Comparison of ENCODE assay signal across 8 mouse cellular contexts in genomic region chr8:94837662-94838574, GRCm38 (mm10). TPM values are rescaled to one million over a fixed set of nuclear protein-coding genes. Genes with fewer than 3 reads are reported as not detected.
A peak's percentile ranks its signal among the peaks of the same experiment; 100 is the strongest.
DNase-seq lines count a peak whose midpoint lies in the region; ATAC-seq lines count a peak whose summit lies in the region.

TSS of gene Coq9 (plus strand) at chr8:94838321.
TSS of gene Ciapin1 (minus strand) at chr8:94838358.

- peak within 1 kb of the TSS; percentile 86 for H3K27ac ChIP-seq in hindbrain, embryonic 11.5 days (ENCODE audit: low read depth, low read length)

- no peaks in the 10 kb centered on the region for H3K36me3 ChIP-seq in hindbrain, embryonic 11.5 days (ENCODE audit: control insufficient read depth, insufficient read depth, low read length)

- WGBS in hindbrain, embryonic 11.5 days, result under 1% methylated on average over 82 of the region's 82 CpGs

- ATAC-seq in hindbrain, embryonic 11.5 days (ENCODE audit: low FRiP score), result peak; percentile 98

- H3K9ac ChIP-seq in hindbrain, embryonic 11.5 days (ENCODE audit: low read depth, low read length), result peak within 1 kb of the TSS; percentile 91

- no peaks in the 10 kb centered on the region for H3K4me1 ChIP-seq in hindbrain, embryonic 11.5 days (replicated peaks; ENCODE audit: control insufficient read depth, insufficient read depth, low read length)

- peak within 1 kb of the TSS; percentile 90 for H3K4me3 ChIP-seq in hindbrain, embryonic 11.5 days (ENCODE audit: low read depth, low read length)

- peak; percentile 99 for DNase-seq in MN1 (ENCODE audit: low spot score)
- peak; percentile 94 for DNase-seq in cerebellum, adult 9-10 months
- DNase-seq in frontal cortex, adult 2 months (ENCODE audit: extremely low spot score in 1 of 2, low spot score in 1 of 2), result peak; percentile 90 to 94
- peak; percentile 97 for DNase-seq in hindbrain, embryonic 11.5 days (ENCODE audit: low spot score)
- DNase-seq in layer of hippocampus, postnatal 10 days (ENCODE audit: low spot score in 2 of 2), result peak; percentile 92 to 95
- peak; percentile 96 for DNase-seq in lung, postnatal 10 days
- DNase-seq in ovary, postnatal 36 days (ENCODE audit: low spot score), result peak; percentile 94
- peak; percentile 96 for DNase-seq in thymus, postnatal 25 days

- H3K27me3 ChIP-seq in hindbrain, embryonic 11.5 days (ENCODE audit: control insufficient read depth, insufficient read depth, low read length), result no peaks in the 10 kb centered on the region

- H3K9me3 ChIP-seq in hindbrain, embryonic 11.5 days (ENCODE audit: control insufficient read depth, low read length), result no peaks in the 10 kb centered on the region

- H3K4me2 ChIP-seq in hindbrain, embryonic 11.5 days (replicated peaks; ENCODE audit: low read depth, low read length), result peak within 1 kb of the TSS; percentile 81

RNA-seq across cellular contexts. Expression of gene Coq9, which starts in this region (rescaled TPM):
- polyA plus RNA-seq in frontal cortex, adult 2 months (2012; rRNA removed), result 94.0 and 109 TPM in 2 replicates
- 52.3 and 55.0 TPM in 2 replicates for polyA plus RNA-seq in hindbrain, embryonic 11.5 days (2014; fragmentation: Nextera tagmentation; extraction: Ambion mirVana)
- 10 to 100 TPM; 66.3 to 76.9 TPM for total RNA-seq in layer of hippocampus, postnatal 10 days (2021)

RNA-seq across cellular contexts. Expression of gene Ciapin1, which starts in this region (rescaled TPM):
- polyA plus RNA-seq in frontal cortex, adult 2 months (2012; rRNA removed), result 40.5 and 44.8 TPM in 2 replicates
- 124 and 145 TPM in 2 replicates for polyA plus RNA-seq in hindbrain, embryonic 11.5 days (2014; fragmentation: Nextera tagmentation; extraction: Ambion mirVana)
- 10 to 100 TPM; 73.4 to 95.8 TPM for total RNA-seq in layer of hippocampus, postnatal 10 days (2021)

Comparison
In these comparisons a context has a peak if more than half of its experiments do, and no peak if none do; other contexts are left out.
1. Peak in every context shown above with its lines: DNase-seq, ATAC-seq, H3K4me3 ChIP-seq and H3K27ac ChIP-seq.